Mouse (Mus musculus) CH12.LX (cell line): Measurements from ENCODE around the gene Ugt1a10. TPM values are rescaled to one million over a fixed set of nuclear protein-coding genes. Genes with fewer than 3 reads are reported as not detected.
A peak's percentile ranks its signal among the peaks of the same experiment; 100 is the strongest.

Experiments used
- DNase-seq: peaks from one replicate; pipeline ENCODE4 v3.0.0-alpha.2; 2013; ENCODE audit errors: extremely low read depth
- H3K27ac ChIP-seq: 2 replicates; pipeline ENCODE4 v1.5.1; 2012; ENCODE audit warnings: low read depth, mild to moderate bottlenecking, control low read depth, moderate library complexity; ENCODE audit not compliant: insufficient read depth
- H3K27me3 ChIP-seq: replicated peaks from 2 replicates; pipeline ENCODE3; 2012; ENCODE audit warnings: inconsistent platforms
- H3K36me3 ChIP-seq, 2 experiments: replicated peaks in 1 of 2; 2 replicates each; pipeline versions ENCODE3 to v1.6.1; 2012; ENCODE audit warnings: inconsistent platforms in 1 of 2, low read length in 1 of 2, mild to moderate bottlenecking in 1 of 2, mixed read lengths in 1 of 2, moderate library complexity in 1 of 2; ENCODE audit not compliant: control insufficient read depth in 1 of 2, insufficient read depth in 1 of 2
- H3K4me1 ChIP-seq, 2 experiments: 2 replicates each; pipeline ENCODE4 v1.6.1; 2012; ENCODE audit warnings: inconsistent platforms in 1 of 2, moderate library complexity in 1 of 2; ENCODE audit not compliant: insufficient read depth in 2 of 2, control insufficient read depth in 1 of 2
- H3K4me2 ChIP-seq: 2 replicates; pipeline ENCODE4 v1.6.1; 2012; ENCODE audit warnings: low read depth, mild to moderate bottlenecking, control low read depth; ENCODE audit not compliant: poor library complexity, insufficient read depth, severe bottlenecking
- H3K4me3 ChIP-seq, 3 experiments: fragments of 150-350 bp in 1 of 3; sonication (generic) in 1 of 3; replicated peaks in 1 of 3; 2 replicates each; pipeline versions ENCODE3 to v1.5.1; 2011 to 2012; ENCODE audit warnings: low read depth in 2 of 3, low read length in 2 of 3, mild to moderate bottlenecking in 2 of 3, moderate library complexity in 2 of 3, control low read depth in 1 of 3, improper control_type of control experiment in 1 of 3, inconsistent platforms in 1 of 3, mixed read lengths in 1 of 3; ENCODE audit not compliant: poor library complexity in 1 of 3
- H3K79me2 ChIP-seq: replicated peaks from 2 replicates; pipeline ENCODE4 v1.6.1; 2012; ENCODE audit warnings: mild to moderate bottlenecking, moderate library complexity; ENCODE audit not compliant: control insufficient read depth, poor library complexity, insufficient read depth, severe bottlenecking; ENCODE audit errors: extremely low read depth
- H3K9ac ChIP-seq: 2 replicates; pipeline ENCODE4 v1.6.1; 2012; ENCODE audit warnings: low read depth, mild to moderate bottlenecking, control low read depth, moderate library complexity; ENCODE audit not compliant: insufficient read depth
- H3K9me3 ChIP-seq: replicated peaks from 2 replicates; pipeline ENCODE3; 2012; ENCODE audit warnings: low read length, inconsistent platforms, mixed read lengths
- BHLHE40 ChIP-seq: IDR thresholded peaks from 2 replicates; pipeline ENCODE4 v1.6.1; 2011; ENCODE audit warnings: mild to moderate bottlenecking, low read depth, low read length, improper control_type of control experiment
- CTCF ChIP-seq, 2 experiments: IDR thresholded peaks in 1 of 2; conservative IDR thresholded peaks in 1 of 2; 2 replicates each; pipeline ENCODE4 v1.5.1; 2011 to 2012; ENCODE audit warnings: low read depth in 2 of 2, low read length in 2 of 2, improper control_type of control experiment in 1 of 2, inconsistent platforms in 1 of 2, mild to moderate bottlenecking in 1 of 2, moderate library complexity in 1 of 2
- ETS1 ChIP-seq: conservative IDR thresholded peaks from 2 replicates; pipeline ENCODE4 v1.6.1; 2012; ENCODE audit warnings: low read depth, mild to moderate bottlenecking, inconsistent platforms, low read length, improper control_type of control experiment, moderate library complexity
- GABPA ChIP-seq: IDR thresholded peaks from 2 replicates; pipeline ENCODE4 v1.6.1; 2012; ENCODE audit warnings: low read depth, low read length, improper control_type of control experiment, inconsistent platforms; ENCODE audit not compliant: insufficient replicate concordance
- JUND ChIP-seq: conservative IDR thresholded peaks from 2 replicates; pipeline ENCODE4 v1.6.1; 2011; ENCODE audit warnings: low read depth, low read length, improper control_type of control experiment
- MAX ChIP-seq: IDR thresholded peaks from 2 replicates; pipeline ENCODE4 v1.6.1; 2011; ENCODE audit warnings: low read length, improper control_type of control experiment
- MAZ ChIP-seq: IDR thresholded peaks from 2 replicates; pipeline ENCODE4 v1.6.1; 2012; ENCODE audit warnings: low read depth, mild to moderate bottlenecking, inconsistent platforms, low read length, improper control_type of control experiment, moderate library complexity
- MEF2A ChIP-seq: IDR thresholded peaks from 2 replicates; pipeline ENCODE4 v1.6.1; 2014; ENCODE audit warnings: low read depth, mild to moderate bottlenecking, inconsistent platforms, low read length, improper control_type of control experiment, borderline replicate concordance
- MXI1 ChIP-seq: IDR thresholded peaks from 2 replicates; pipeline ENCODE4 v1.6.1; 2011; ENCODE audit warnings: mild to moderate bottlenecking, low read depth, low read length, improper control_type of control experiment
- NRF1 ChIP-seq: IDR thresholded peaks from 2 replicates; pipeline ENCODE4 v1.6.1; 2014; ENCODE audit warnings: low read depth, mild to moderate bottlenecking, inconsistent platforms, low read length, improper control_type of control experiment, moderate library complexity
- TCF12 ChIP-seq: IDR thresholded peaks from 2 replicates; pipeline ENCODE4 v1.6.1; 2014; ENCODE audit warnings: low read depth, mild to moderate bottlenecking, inconsistent platforms, low read length, improper control_type of control experiment
- USF2 ChIP-seq: conservative IDR thresholded peaks from 2 replicates; pipeline ENCODE4 v1.6.1; 2011; ENCODE audit warnings: low read depth, low read length, improper control_type of control experiment
- ZMIZ1 ChIP-seq: IDR thresholded peaks from 2 replicates; pipeline ENCODE4 v1.6.1; 2012; ENCODE audit warnings: low read depth, mild to moderate bottlenecking, inconsistent platforms, low read length, improper control_type of control experiment
- ZNF384 ChIP-seq: IDR thresholded peaks from 2 replicates; pipeline ENCODE4 v1.6.1; 2012; ENCODE audit warnings: low read depth, low read length, improper control_type of control experiment, inconsistent platforms
- dilution Hi-C: fragments of 300-500 bp; cut with MboI; formaldehyde crosslinking; loops from 2 replicates; pipeline ENCODE4 v1.14.3; 2020; ENCODE audit warnings: low sequenced_read_pairs; ENCODE audit not compliant: extremely low pct_unique_long_range_greater_than_20kb, extremely low pct_ligation_motif_present
- in situ Hi-C: fragments of 300-500 bp; cut with MboI; formaldehyde crosslinking; loops from 3 replicates; pipeline ENCODE4 v1.14.3; 2019; ENCODE audit warnings: low sequenced_read_pairs, low pct_ligation_motif_present, low pct_unique_long_range_greater_than_20kb, mixed read lengths
- polyA plus RNA-seq: library from polyadenylated mRNA; unstranded; fragments of >175 nt; gene quantifications from 2 replicates; pipeline ENCODE4 v1.2.1, GENCODE M21; 2012; ENCODE audit warnings: low read depth; ENCODE audit not compliant: insufficient read length
- total RNA-seq, 2 experiments: library from RNA; depleted of rRNA; stranded (reverse); fragments of 300-350 nt in 1 of 2; fragments of >200 nt in 1 of 2; gene quantifications; 2 replicates each; pipeline ENCODE4 v1.2.3; 2012 to 2014

Gene Ugt1a10
- total and polyA plus RNA-seq, 3 experiments = not detected

GRCm38 (mm10) chr1:88226670-88227379, 171.6 kb downstream of the Ugt1a10 start, which contains the start of gene Mroh2a:
Gene Mroh2a, plus strand, starts transcription at chr1:88226986.
- no peaks in the 10 kb centered on the region for H3K27me3 ChIP-seq
- DNase-seq = no peak
- no peak for TF ChIP-seq NRF1
- no peak for TF ChIP-seq CTCF (conservative IDR thresholded peaks at IDR 0.05 in 1 of 2, IDR thresholded peaks at IDR 0.05 in 1 of 2; ENCODE audit: low read depth in 2 of 2, low read length in 2 of 2)
- TF ChIP-seq MXI1 = no peak
- TF ChIP-seq MAZ = no peak
- no peak for TF ChIP-seq GABPA
- TF ChIP-seq MAX = no peak
- no peak for TF ChIP-seq BHLHE40
- TF ChIP-seq MEF2A = no peak
- no peak for TF ChIP-seq TCF12
- no peak for TF ChIP-seq JUND
- no peak for TF ChIP-seq ZNF384
- TF ChIP-seq ETS1 = no peak
- no peak for TF ChIP-seq USF2
- dilution Hi-C loops (no loop called here), in situ Hi-C loops (no loop called here)
- no peak within 1 kb of the TSS for H3K9ac ChIP-seq
- H3K4me2 ChIP-seq = no peak within 1 kb of the TSS
- H3K4me3 ChIP-seq = no peak within 1 kb of the TSS
- H3K36me3 ChIP-seq = no peaks in the 10 kb centered on the region
- 0 out of 4 replicates have a peak, but pooled peaks cover 0 to 3% of the 10 kb centered on the region in 2 experiments for H3K4me1 ChIP-seq
- no peaks in the 10 kb centered on the region for H3K79me2 ChIP-seq
- H3K9me3 ChIP-seq = peaks cover 58% of the 10 kb centered on the region
- no peak within 1 kb of the TSS for H3K27ac ChIP-seq

GRCm38 (mm10) chr1:88227482-88227881, 172.3 kb downstream of the Ugt1a10 start:
- no peak overlapping the region for H3K27ac ChIP-seq
- no peak for DNase-seq
- peaks cover 64% of the 10 kb centered on the region for H3K9me3 ChIP-seq
- peak; percentile 44; the same call in 1 of the 2 replicates for TF ChIP-seq MAX
- no peak for TF ChIP-seq ZMIZ1
- no peak overlapping the region for H3K9ac ChIP-seq
- in situ Hi-C loops (no loop called here), dilution Hi-C loops (no loop called here)
- no peak overlapping the region for H3K4me3 ChIP-seq
- no peak overlapping the region for H3K4me2 ChIP-seq
- H3K79me2 ChIP-seq = no peaks in the 10 kb centered on the region
- H3K36me3 ChIP-seq = no peaks in the 10 kb centered on the region
- no peaks in the 10 kb centered on the region for H3K27me3 ChIP-seq
- 0 out of 4 replicates have a peak, but pooled peaks cover 0 to 3% of the 10 kb centered on the region in 2 experiments for H3K4me1 ChIP-seq
